Mouse (Mus musculus) gastrocnemius, adult 2 months (tissue): ENCODE measurements at regions not wholly inside any gene's neighbourhood (a gene's known extent, or its start where the extent isn't known, plus 50 kb on each side); places are given as distances from the start of the nearest gene placed in this dataset.
"Not testable (repeated sequence)": the region's sequence is repeated elsewhere in the genome, so short reads cannot be mapped to it uniquely, and the experiment has no call there.

Experiments
- DNase-seq: peaks from one replicate; pipeline ENCODE4 v3.0.0; 2022
- H3K27ac ChIP-seq: fragments of 200-600 bp; 2 replicates; pipeline ENCODE4 v1.8.1; 2022; ENCODE audit warnings: mild to moderate bottlenecking
- H3K4me3 ChIP-seq: fragments of 200-600 bp; 2 replicates; pipeline ENCODE4 v1.8.1; 2022; ENCODE audit warnings: mild to moderate bottlenecking, moderate library complexity
- CTCF ChIP-seq: fragments of 200-600 bp; IDR thresholded peaks from 2 replicates; pipeline ENCODE4 v1.8.1; 2022; ENCODE audit warnings: antibody characterized with exemption, mild to moderate bottlenecking, moderate library complexity
- intact Hi-C: fragments of 180-260 bp; cut with DNase I; formaldehyde crosslinking; loops from one replicate; pipeline ENCODE4 v1.15.1; 2025

DNA sequence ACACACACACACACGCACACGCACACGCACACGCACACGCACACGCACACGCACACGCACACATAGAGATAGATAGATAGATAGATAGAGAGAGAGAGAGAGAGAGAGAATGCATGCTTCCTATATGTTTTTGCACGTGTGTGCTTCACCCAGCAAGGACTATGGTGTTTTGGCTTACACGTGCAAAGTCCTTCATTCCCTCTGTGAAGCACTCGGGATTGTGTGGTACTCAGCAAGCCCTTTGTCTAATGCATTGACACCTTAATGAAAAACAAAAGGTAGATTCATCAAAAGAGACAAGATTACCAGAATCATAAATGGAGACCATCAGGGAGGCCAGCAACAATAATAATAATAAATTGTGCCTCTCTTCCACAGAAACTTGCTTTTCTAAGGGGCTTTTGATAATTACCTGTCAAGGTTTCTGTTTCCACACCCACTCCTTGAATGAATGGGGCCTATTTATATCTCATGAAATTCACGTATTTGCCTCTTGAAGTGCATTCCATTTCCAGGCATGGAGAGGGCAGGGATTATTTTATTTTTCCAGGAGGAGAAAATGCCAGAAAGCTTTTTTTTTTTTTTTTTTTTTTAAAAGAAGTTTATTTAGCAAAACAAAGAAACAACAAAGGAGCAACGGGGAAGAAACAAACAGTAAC is 93.0 kb downstream of the Btg1 start:
- Histone ChIP-seq H3K4me3 (no peak overlapping the region), H3K27ac (no peak overlapping the region)
- no peak for TF ChIP-seq CTCF
- DNase-seq, result no peak
- intact Hi-C loops, result no loop called here

DNA sequence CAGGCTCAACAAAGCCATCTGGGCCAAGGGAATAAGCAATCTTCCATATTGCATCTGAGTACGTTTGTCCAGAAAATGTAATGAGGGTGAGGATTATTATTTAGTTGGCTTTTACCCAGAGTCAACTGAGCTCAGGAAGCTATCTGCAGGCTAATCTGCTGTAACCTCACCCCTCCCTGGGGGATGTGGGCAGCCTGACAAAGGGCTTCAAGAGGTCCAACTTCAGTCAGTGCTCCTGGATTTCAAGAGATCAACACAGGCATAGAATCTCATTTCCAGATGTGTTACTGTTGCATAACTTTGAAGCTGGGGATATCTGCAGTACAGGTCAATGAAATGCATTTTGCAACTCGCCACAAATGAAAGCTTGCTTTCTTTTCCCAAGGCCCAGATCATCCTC is 95.2 kb downstream of the Btg1 start:
- intact Hi-C loops, result no loop called here
- H3K27ac ChIP-seq, result 0 out of 2 replicates have a peak overlapping the region, but pooled peaks have one; percentile 20
- TF ChIP-seq CTCF, result no peak
- no peak overlapping the region for H3K4me3 ChIP-seq
- DNase-seq, result peak; percentile 54

DNA sequence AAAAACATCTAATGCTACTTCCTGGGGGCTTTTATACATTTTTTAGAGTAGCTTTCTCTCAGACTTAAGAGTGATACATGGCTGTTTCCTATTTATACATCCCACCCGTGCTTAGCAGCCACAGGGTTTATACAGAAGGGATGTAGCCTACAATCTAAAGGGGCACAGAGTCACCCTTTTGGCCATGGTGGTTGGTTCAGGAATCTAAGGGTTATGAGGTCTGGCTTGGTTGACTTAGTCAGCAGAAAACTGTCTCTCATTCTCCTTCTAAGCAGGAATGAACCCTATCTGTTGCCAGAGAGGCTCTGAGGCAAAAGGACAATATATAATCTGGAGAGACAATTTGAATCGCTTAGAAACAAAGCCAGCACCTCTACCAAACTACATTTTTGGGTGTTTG is 97.9 kb downstream of the Btg1 start:
- intact Hi-C loops, result no loop called here
- H3K27ac ChIP-seq, result no peak overlapping the region
- no peak for TF ChIP-seq CTCF
- no peak for DNase-seq
- no peak overlapping the region for H3K4me3 ChIP-seq

DNA sequence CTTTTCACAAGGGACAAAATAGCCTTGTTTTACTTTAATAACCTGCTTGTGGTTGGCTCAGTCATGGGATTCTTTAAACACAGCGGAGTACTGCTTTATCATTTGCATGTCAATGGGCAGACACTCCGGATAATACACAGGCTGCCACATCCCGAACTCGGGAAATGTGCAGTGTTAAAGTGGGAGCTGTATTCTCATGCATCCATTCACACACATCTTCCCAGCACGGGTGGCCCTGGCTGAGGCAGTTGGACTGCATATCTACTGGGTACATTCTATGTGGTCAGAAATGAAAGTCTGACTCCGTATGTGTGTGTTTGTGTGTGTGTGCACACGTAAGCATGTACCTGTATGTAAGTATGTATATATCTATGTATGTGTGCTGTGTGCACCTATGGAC is 100.5 kb downstream of the Btg1 start:
- intact Hi-C loops, result no loop called here
- no peak for TF ChIP-seq CTCF
- Histone ChIP-seq H3K4me3 (no peak overlapping the region), H3K27ac (no peak overlapping the region)
- no peak for DNase-seq

DNA sequence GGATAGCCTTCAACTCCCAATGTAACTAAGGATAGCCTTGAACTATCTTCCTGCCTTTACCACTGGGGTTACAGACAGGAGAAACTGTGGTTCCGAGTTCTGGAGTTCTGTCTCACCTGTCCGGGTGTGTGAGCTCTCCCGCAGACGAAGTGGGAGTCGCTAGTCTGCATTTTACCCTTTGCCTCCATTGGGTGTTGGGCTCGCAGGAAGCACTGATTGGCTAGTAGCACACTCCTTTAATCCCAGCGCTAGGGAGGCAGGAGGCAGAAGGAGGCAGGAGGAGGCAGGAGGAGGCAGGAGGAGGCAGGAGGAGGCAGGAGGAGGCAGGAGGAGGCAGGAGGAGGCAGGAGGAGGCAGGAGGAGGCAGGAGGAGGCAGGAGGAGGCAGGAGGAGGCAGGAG is 101.9 kb downstream of the Btg1 start:
- DNase-seq, intact Hi-C loops, H3K27ac ChIP-seq, H3K4me3 ChIP-seq: not testable (repeated sequence)

DNA sequence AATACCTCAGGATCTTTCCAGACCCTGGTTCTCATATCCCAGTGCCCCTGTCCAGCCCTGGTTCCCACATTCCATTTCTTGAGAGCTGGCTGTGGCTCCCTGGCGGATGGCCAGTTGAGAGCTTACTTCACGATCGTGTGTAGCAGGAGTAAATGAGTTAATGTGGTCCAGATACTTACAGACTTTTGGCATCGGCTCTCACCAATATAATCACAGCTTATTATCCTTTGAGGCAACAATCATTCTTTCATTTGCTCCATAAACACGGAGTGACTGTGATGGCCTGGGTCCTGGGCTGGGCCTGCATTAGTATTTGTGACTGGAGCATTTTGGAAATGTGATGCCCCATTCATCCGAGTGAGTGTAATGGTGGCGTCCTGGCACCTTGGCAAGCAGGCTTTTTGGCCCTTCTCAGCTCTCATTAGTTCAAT is 103.5 kb downstream of the Btg1 start:
- intact Hi-C loops, result no loop called here
- peak; percentile 23 for DNase-seq
- H3K4me3 ChIP-seq, result no peak overlapping the region
- no peak overlapping the region for H3K27ac ChIP-seq
- TF ChIP-seq CTCF, result no peak

DNA sequence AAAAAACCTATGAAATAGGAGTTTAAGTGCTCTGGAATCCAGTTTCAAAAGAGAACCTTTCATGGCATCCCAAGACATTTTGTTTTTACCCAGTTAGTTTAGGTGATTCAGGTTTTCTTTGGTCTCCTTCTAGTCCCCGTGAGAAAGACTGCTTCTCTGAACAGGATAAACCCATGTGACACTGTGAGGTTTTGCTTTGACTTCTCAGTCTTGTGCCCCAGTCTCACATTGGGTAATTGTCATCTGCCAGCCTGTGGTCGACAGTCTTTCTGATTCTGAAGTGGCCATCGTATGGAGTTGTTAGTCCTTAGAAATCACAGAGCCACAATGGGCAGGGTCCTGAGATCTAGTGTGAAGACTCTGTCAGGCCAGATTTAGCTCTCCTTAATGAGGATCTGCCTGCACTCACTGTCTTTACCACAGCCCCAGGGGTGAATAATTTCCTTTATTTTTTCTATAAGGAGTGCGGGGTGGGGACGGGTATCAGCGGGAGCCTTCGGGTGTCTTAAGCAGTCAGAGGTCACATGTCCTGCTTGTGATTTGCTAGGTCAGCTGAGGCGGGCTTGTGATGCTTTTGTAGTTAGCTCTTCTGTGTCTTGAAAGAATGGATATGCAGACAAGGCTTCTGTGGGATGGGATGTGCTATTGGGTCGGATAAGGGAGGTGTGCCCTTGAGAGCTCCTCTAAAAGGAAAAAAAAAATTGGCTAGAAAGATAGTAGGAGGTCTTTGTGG is 104.3 kb downstream of the Btg1 start:
- TF ChIP-seq CTCF, result no peak
- DNase-seq, result no peak
- intact Hi-C loops, result no loop called here
- no peak overlapping the region for H3K4me3 ChIP-seq
- no peak overlapping the region for H3K27ac ChIP-seq

DNA sequence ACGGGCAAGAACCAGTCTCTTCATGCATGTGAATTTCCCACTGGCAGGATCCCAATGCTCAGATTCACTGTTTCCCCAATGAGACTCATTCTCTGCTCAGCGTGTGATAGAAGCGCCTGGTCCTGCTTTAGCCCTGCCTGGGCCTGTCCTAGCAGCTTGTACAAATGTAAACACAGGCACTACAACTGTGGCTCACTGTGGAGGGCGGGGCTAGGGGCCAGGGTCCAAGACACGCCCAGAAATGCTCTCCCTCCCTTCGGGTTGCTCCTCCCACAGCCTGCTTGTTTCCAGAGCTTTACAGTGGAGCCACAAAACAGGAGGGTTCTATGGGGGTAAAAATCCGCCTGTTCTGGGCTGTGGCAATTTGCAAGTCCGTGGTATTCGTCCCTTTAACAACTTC is 105.7 kb downstream of the Btg1 start:
- TF ChIP-seq CTCF, result no peak
- no peak overlapping the region for H3K27ac ChIP-seq
- peak; percentile 50 for DNase-seq
- intact Hi-C loops, result no loop called here
- no peak overlapping the region for H3K4me3 ChIP-seq

DNA sequence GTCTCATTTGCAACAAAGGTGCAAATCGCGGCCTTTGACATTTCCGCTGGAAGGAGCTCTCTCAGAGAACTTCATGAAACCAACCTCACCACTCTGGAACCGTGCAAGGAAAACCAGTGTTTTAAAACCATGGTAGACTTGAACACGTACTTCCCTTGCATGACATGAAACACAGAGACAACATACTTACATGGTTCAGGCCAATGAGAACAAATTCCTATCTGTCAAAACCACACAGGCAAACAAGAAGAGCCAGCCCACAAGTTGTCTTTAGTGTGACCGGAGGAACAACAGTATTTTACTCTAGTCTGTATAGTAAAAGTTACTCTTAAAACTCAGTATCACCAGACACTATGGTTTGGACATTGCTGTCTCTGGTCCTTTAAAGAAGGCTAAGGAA is 106.3 kb downstream of the Btg1 start:
- TF ChIP-seq CTCF, result no peak
- no peak overlapping the region for H3K27ac ChIP-seq
- DNase-seq, result no peak
- no peak overlapping the region for H3K4me3 ChIP-seq
- intact Hi-C loops, result no loop called here

DNA sequence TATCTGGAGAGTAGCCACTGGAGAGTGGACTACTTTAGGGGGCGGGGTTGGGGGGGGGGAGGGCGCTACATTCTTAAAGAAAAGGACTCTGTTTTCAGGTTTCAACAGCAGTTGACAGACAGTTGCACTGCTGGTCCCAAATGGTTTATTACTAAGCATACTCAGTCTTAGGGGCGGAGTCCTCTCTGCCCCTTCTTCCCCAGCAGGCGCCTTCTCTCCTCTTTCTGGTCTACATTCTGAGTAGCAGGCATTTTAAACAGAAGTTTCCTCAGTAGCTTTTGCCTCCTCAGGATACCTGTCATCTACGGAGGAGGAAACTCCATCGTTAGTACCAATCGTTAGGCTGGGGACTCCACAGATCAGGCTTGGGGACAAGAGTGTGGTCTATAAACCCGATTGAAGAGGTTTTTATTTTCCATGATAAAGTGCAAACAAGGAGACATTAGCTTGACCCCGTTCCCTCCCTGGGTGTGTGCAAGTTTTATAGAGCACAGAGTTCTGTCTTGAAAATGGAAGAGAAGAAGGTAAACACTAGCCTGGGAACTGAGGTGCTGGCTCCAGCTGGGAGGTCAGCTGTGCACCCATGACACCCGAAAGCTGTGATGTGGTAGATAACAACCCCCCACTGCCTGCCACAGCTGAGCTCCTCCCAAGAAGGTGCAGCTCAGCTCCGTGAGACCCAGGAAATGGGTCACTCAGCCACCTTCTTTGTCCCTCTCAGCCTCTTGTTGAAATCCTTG is 107.8 kb downstream of the Btg1 start:
- Histone ChIP-seq H3K4me3 (no peak overlapping the region), H3K27ac (no peak overlapping the region)
- no peak for DNase-seq
- intact Hi-C loops, result no loop called here
- TF ChIP-seq CTCF, result no peak

DNA sequence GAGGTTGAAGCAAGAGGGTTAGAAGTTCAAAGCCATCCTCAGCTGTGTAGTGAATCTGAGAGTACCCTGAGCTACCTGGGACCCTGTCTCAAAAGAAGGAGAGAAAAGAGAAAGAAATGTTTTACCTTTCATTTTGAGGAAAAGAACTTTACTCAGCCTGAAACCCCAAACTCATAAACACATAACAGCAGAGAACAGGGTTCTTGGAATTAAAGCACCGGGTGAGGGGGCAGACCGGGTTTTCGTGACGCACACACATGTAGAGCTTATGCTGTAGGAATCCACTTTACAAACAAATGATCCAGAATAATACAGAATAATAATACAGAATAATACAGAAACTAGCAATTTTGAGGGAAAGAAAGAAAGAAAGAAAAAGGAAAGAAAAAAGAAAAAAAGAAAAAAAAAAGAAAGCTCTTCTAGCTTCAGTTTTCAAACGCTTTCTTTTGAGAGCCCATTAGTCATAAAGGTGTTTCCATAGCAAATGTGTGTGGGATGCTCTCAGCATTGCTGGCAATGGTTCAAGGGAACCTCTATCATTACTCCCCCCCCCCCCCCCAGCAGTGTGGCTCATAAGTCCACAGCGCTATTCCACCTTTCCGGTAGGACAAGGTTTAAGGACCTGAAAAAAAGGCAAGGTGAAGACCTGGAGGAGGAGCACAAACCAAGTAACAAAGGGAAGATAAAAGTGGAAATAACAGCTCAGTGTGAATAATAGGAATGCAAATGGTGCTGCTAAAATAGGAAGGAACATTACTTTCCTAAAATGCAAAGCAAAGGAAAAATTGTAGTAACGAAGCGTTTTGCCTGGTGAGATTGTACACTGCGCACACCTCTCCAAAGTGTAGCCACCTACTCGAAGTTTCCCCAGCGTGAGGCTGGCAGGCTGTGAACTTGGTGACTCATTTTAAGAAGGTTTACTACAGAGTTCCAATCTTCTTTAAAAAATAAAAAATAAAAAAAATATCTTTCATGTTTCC is 110.3 kb downstream of the Btg1 start:
- Histone ChIP-seq H3K27ac (no peak overlapping the region), H3K4me3 (no peak overlapping the region)
- TF ChIP-seq CTCF, result no peak
- no peak for DNase-seq
- intact Hi-C loops, result no loop called here

DNA sequence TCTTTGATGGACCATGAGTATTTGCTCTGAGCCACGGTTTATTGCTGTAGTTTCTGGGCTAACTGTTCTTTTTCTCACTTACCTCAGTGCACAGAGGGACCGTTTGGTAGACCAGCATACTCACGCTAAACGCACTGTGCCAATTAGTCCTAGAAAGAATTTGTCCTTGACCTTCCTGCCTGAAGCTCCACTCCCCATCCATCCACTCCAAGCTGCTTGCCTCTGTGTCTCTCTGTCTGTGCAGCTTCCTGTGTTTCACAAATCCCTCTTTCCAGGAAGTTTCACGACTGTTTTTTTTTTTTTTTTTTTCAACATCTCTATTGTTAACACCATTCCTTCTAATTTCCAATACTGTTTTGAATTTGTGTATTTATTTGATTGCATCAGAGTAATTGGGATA is 116.8 kb downstream of the Btg1 start:
- Histone ChIP-seq H3K4me3 (no peak overlapping the region), H3K27ac (no peak overlapping the region)
- intact Hi-C loops, result no loop called here
- no peak for TF ChIP-seq CTCF
- DNase-seq, result no peak
